Mouse (Mus musculus): Measurements from ENCODE around the gene AA467197. TPM values are rescaled to one million over a fixed set of nuclear protein-coding genes. Genes with fewer than 3 reads are reported as not detected.

Gene AA467197
- 0.73 TPM in 1 of 2 replicates, not detected in the other for polyA plus RNA-seq (2015; fragmentation: Nextera tagmentation; extraction: Ambion mirVana)

DNA sequence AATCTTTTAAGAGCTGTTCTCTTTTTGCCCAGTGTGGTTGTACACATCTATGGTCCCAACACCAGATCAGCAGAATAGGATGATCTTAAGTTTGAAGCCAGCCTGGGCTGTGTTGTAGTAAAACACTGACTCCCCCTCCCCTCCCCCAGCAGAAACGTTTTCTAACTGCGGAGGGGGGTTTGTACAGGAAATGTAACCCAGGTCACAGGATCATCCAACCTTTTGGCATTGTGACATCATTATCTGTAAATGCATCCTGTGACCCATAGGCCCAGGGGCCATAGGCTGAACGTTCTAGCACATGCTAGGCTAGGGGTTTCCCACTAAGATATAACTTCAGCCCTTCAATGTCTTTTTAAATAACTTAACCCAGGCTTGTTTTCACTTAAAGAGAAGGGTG is at the start of gene AA467197:
AA467197 (plus strand) TSS at position 301 of the 400 bp plus-strand sequence.
- Histone ChIP-seq H3K27me3 (peaks cover 25% of the 10 kb centered on the region), H3K27ac (no peak within 1 kb of the TSS), H3K36me3 (peaks cover 19% of the 10 kb centered on the region), H3K9ac (peak within 1 kb of the TSS; percentile 61), H3K4me1 (peaks cover 2% of the 10 kb centered on the region; the same call in 1 of the 2 replicates), H3K4me3 (peak within 1 kb of the TSS; percentile 46), H3K4me2 (peak within 1 kb of the TSS; percentile 75), H3K9me3 (no peaks in the 10 kb centered on the region)
- ATAC-seq (ENCODE audit: insufficient number of reproducible peaks, insufficient read depth, low FRiP score, low TSS enrichment, low read depth) = no peak
- WGBS = 38% methylated on average over 3 of the region's 3 CpGs

DNA sequence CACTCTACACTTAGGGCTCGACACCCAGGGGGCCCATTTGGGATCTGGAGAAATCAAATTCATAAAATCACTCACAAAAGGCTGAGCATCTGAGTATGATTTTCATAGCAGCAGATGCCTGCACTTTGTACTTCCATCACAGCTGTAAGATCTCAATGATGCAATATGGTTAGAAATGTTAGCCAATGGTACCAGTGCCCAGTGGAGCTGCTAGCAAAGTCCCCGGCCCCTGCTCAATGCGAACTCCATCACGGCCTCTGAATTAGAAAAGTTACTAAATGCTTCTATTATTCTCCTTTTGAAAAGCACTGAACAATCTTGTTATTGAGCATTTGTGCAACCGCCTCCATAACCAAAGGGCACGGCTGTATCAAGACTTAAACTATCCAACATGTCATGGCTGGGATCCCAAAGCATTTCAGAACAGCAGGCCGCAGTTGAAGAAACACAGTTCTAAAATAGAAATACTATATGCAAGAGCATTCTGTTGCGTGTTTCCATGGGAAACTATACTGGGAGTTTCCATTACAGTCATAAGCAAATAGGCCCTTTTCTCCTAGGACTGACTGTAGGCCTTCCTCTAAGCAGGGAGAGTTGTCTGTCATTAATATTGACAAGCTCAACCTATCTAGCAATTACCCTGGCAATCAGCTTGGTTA is 48.8 kb upstream of the AA467197 start:
- no peak for ATAC-seq (ENCODE audit: insufficient number of reproducible peaks, insufficient read depth, low FRiP score, low TSS enrichment, low read depth)
- H3K9ac ChIP-seq = no peak overlapping the region
- H3K9me3 ChIP-seq = no peaks in the 10 kb centered on the region
- no peaks in the 10 kb centered on the region for H3K4me1 ChIP-seq
- H3K4me2 ChIP-seq = no peak overlapping the region
- H3K36me3 ChIP-seq = no peaks in the 10 kb centered on the region
- 77% methylated on average over 8 of the region's 8 CpGs for WGBS
- no peak overlapping the region for H3K27ac ChIP-seq
- no peaks in the 10 kb centered on the region for H3K27me3 ChIP-seq
- no peak overlapping the region for H3K4me3 ChIP-seq

- Histone ChIP-seq H3K36me3 (no peaks in the 10 kb centered on the region), H3K9ac (no peak overlapping the region), H3K9me3 (no peaks in the 10 kb centered on the region), H3K4me3 (no peak overlapping the region), H3K27ac (no peak overlapping the region), H3K4me2 (no peak overlapping the region), H3K27me3 (no peaks in the 10 kb centered on the region), H3K4me1 (no peaks in the 10 kb centered on the region)
- WGBS = 69% methylated on average over 1 of the region's 1 CpGs
- ATAC-seq (ENCODE audit: insufficient number of reproducible peaks, insufficient read depth, low FRiP score, low TSS enrichment, low read depth) = no peak
Observed at GRCm38 (mm10) chr2:122590351-122590750, 46.4 kb upstream of the AA467197 start.

DNA sequence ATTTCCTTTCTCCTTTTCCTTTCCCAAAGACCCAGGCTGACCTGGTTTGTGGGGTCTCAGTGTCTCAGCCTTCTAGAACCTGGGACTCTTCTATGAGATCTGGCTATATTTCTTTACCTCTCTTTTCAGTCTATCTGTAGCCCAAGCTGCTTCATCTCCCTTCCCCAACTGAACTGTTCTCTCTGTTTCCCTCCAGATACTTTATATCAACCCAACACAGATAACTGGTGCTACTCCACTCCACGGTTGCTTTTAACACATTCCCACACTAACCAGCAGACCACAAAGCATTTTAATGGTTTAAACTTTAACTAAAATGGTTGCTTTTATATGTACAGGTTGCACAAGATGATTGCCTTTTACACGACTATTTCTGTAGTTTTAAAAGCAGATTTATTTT is 45.6 kb upstream of the AA467197 start:
- H3K9me3 ChIP-seq = no peaks in the 10 kb centered on the region
- no peak for ATAC-seq (ENCODE audit: insufficient number of reproducible peaks, insufficient read depth, low FRiP score, low TSS enrichment, low read depth)
- no peaks in the 10 kb centered on the region for H3K27me3 ChIP-seq
- no peak overlapping the region for H3K4me3 ChIP-seq
- no peaks in the 10 kb centered on the region for H3K36me3 ChIP-seq
- no peak overlapping the region for H3K9ac ChIP-seq
- H3K4me1 ChIP-seq = no peaks in the 10 kb centered on the region
- H3K4me2 ChIP-seq = no peak overlapping the region
- no peak overlapping the region for H3K27ac ChIP-seq
- whole genome bisulfite sequencing = 62% methylated on average over 2 of the region's 2 CpGs

- Histone ChIP-seq H3K27me3 (no peaks in the 10 kb centered on the region), H3K36me3 (no peaks in the 10 kb centered on the region), H3K9me3 (no peaks in the 10 kb centered on the region), H3K9ac (no peak overlapping the region), H3K4me3 (no peak overlapping the region), H3K27ac (no peak overlapping the region), H3K4me1 (no peaks in the 10 kb centered on the region), H3K4me2 (no peak overlapping the region)
- ATAC-seq (ENCODE audit: insufficient number of reproducible peaks, insufficient read depth, low FRiP score, low TSS enrichment, low read depth) = no peak
- 89% methylated on average over 16 of the region's 16 CpGs for WGBS
Observed at GRCm38 (mm10) chr2:122595461-122595860, 41.3 kb upstream of the AA467197 start.

- H3K27ac ChIP-seq = no peak overlapping the region
- H3K4me2 ChIP-seq = no peak overlapping the region
- H3K4me1 ChIP-seq = no peaks in the 10 kb centered on the region
- H3K9ac ChIP-seq = no peak overlapping the region
- no peak overlapping the region for H3K4me3 ChIP-seq
- WGBS = 78% methylated on average over 2 of the region's 2 CpGs
- no peaks in the 10 kb centered on the region for H3K36me3 ChIP-seq
- no peak for ATAC-seq (ENCODE audit: insufficient number of reproducible peaks, insufficient read depth, low FRiP score, low TSS enrichment, low read depth)
- no peaks in the 10 kb centered on the region for H3K9me3 ChIP-seq
- no peaks in the 10 kb centered on the region for H3K27me3 ChIP-seq
Observed at GRCm38 (mm10) chr2:122599736-122600135, 37.0 kb upstream of the AA467197 start.

- H3K4me2 ChIP-seq = no peak overlapping the region
- no peaks in the 10 kb centered on the region for H3K36me3 ChIP-seq
- no peak overlapping the region for H3K9ac ChIP-seq
- 82% methylated on average over 2 of the region's 2 CpGs for WGBS
- H3K27me3 ChIP-seq = no peaks in the 10 kb centered on the region
- no peaks in the 10 kb centered on the region for H3K9me3 ChIP-seq
- no peak for ATAC-seq (ENCODE audit: insufficient number of reproducible peaks, insufficient read depth, low FRiP score, low TSS enrichment, low read depth)
- H3K4me3 ChIP-seq = no peak overlapping the region
- no peak overlapping the region for H3K27ac ChIP-seq
- no peaks in the 10 kb centered on the region for H3K4me1 ChIP-seq
Observed at GRCm38 (mm10) chr2:122601354-122601753, 35.4 kb upstream of the AA467197 start.

- H3K36me3 ChIP-seq = no peaks in the 10 kb centered on the region
- no peaks in the 10 kb centered on the region for H3K9me3 ChIP-seq
- no peak for ATAC-seq (ENCODE audit: insufficient number of reproducible peaks, insufficient read depth, low FRiP score, low TSS enrichment, low read depth)
- no peak overlapping the region for H3K27ac ChIP-seq
- H3K9ac ChIP-seq = no peak overlapping the region
- peaks cover 3% of the 10 kb centered on the region; the same call in 1 of the 2 replicates for H3K4me1 ChIP-seq
- no peak overlapping the region for H3K4me3 ChIP-seq
- H3K4me2 ChIP-seq = no peak overlapping the region
- H3K27me3 ChIP-seq = peaks cover 8% of the 10 kb centered on the region
- 77% methylated on average over 5 of the region's 5 CpGs for WGBS
Observed at GRCm38 (mm10) chr2:122605829-122606228, 31.0 kb upstream of the AA467197 start.

GRCm38 (mm10) chr2:122608820-122609219 is 28.0 kb upstream of the AA467197 start:
- WGBS = 74% methylated on average over 9 of the region's 9 CpGs
- no peak for ATAC-seq (ENCODE audit: insufficient number of reproducible peaks, insufficient read depth, low FRiP score, low TSS enrichment, low read depth)

GRCm38 (mm10) chr2:122610746-122611653 is 25.8 kb upstream of the AA467197 start, which contains the start of gene Gatm:
Gene Gatm, minus strand, starts transcription at chr2:122611303.
- WGBS = 3% methylated on average over 48 of the region's 48 CpGs
- no peaks in the 10 kb centered on the region for H3K9me3 ChIP-seq
- H3K4me2 ChIP-seq = peak within 1 kb of the TSS; percentile 93
- no peak within 1 kb of the TSS for H3K27ac ChIP-seq
- H3K27me3 ChIP-seq = peaks cover 27% of the 10 kb centered on the region
- H3K9ac ChIP-seq = peak within 1 kb of the TSS; percentile 74
- peak within 1 kb of the TSS; percentile 53 for H3K4me3 ChIP-seq
- H3K4me1 ChIP-seq = peaks cover 3% of the 10 kb centered on the region; the same call in 1 of the 2 replicates
- peak; percentile 76; the same call in 1 of the 2 replicates for ATAC-seq (ENCODE audit: insufficient number of reproducible peaks, insufficient read depth, low FRiP score, low TSS enrichment, low read depth)
- H3K36me3 ChIP-seq = no peaks in the 10 kb centered on the region

More at GRCm38 (mm10) chr2:122608820-122609219, 28.0 kb upstream of the AA467197 start:
- peaks cover 25% of the 10 kb centered on the region for H3K27me3 ChIP-seq
- no peak overlapping the region for H3K9ac ChIP-seq
- no peak overlapping the region for H3K4me3 ChIP-seq
- no peaks in the 10 kb centered on the region for H3K36me3 ChIP-seq
- no peak overlapping the region for H3K4me2 ChIP-seq
- H3K27ac ChIP-seq = no peak overlapping the region
- H3K9me3 ChIP-seq = no peaks in the 10 kb centered on the region
- H3K4me1 ChIP-seq = peaks cover 3% of the 10 kb centered on the region; the same call in 1 of the 2 replicates

GRCm38 (mm10) chr2:122611654-122611973 is 25.2 kb upstream of the AA467197 start:
- no peak overlapping the region for H3K9ac ChIP-seq
- WGBS = 80% methylated on average over 4 of the region's 4 CpGs
- H3K4me2 ChIP-seq = peak overlapping the region; percentile 93

More at GRCm38 (mm10) chr2:122611654-122611973, 25.2 kb upstream of the AA467197 start:
- peak overlapping the region; percentile 53; the same call in 1 of the 2 replicates for H3K4me3 ChIP-seq
- H3K4me1 ChIP-seq = peaks cover 3% of the 10 kb centered on the region; the same call in 1 of the 2 replicates
- no peak for ATAC-seq (ENCODE audit: insufficient number of reproducible peaks, insufficient read depth, low FRiP score, low TSS enrichment, low read depth)
- no peaks in the 10 kb centered on the region for H3K9me3 ChIP-seq
- H3K27me3 ChIP-seq = peaks cover 27% of the 10 kb centered on the region
- no peak overlapping the region for H3K27ac ChIP-seq
- H3K36me3 ChIP-seq = no peaks in the 10 kb centered on the region

Data from embryonic facial prominence, embryonic 13.5 days (tissue).